Mouse (Mus musculus): ENCODE measurements around the gene Prr5. TPM values are rescaled to one million over a fixed set of nuclear protein-coding genes. Genes with fewer than 3 reads are reported as not detected.
A peak's percentile ranks its signal among the peaks of the same experiment; 100 is the strongest.

Gene Prr5
- total and polyA plus RNA-seq, 2 experiments from 2014 or later = 34.2 to 36.6 TPM

GRCm38 (mm10) chr15:84641127-84641526 is 28.3 kb upstream of the Prr5 start:
- H3K4me2 ChIP-seq (ENCODE audit: low read depth, low read length) = no peak overlapping the region
- H3K9me3 ChIP-seq (ENCODE audit: low read length) = no peaks in the 10 kb centered on the region
- H3K36me3 ChIP-seq (ENCODE audit: insufficient read depth, low read length) = no peaks in the 10 kb centered on the region
- H3K4me1 ChIP-seq (ENCODE audit: insufficient read depth, low read length) = no peaks in the 10 kb centered on the region
- peak overlapping the region; percentile 59; the same call in 1 of the 2 replicates for H3K27ac ChIP-seq
- no peaks in the 10 kb centered on the region for H3K27me3 ChIP-seq (ENCODE audit: insufficient read depth, low read length)
- no peak overlapping the region for H3K4me3 ChIP-seq (ENCODE audit: low read length)
- DNase-seq (ENCODE audit: low spot score) (no peak), ATAC-seq (no peak)
- 58% methylated on average over 5 of the region's 5 CpGs for WGBS
- H3K9ac ChIP-seq (replicated peaks; ENCODE audit: low read length) = no peak overlapping the region
- no peak for TF ChIP-seq CTCF (IDR thresholded peaks at IDR 0.05; ENCODE audit: low read depth)

GRCm38 (mm10) chr15:84641948-84642347 is 27.5 kb upstream of the Prr5 start:
- Histone ChIP-seq H3K9ac (replicated peaks; ENCODE audit: low read length) (no peak overlapping the region), H3K4me1 (ENCODE audit: insufficient read depth, low read length) (no peaks in the 10 kb centered on the region), H3K27ac (no peak overlapping the region), H3K27me3 (ENCODE audit: insufficient read depth, low read length) (no peaks in the 10 kb centered on the region), H3K36me3 (ENCODE audit: insufficient read depth, low read length) (no peaks in the 10 kb centered on the region), H3K4me2 (ENCODE audit: low read depth, low read length) (no peak overlapping the region), H3K4me3 (ENCODE audit: low read length) (no peak overlapping the region), H3K9me3 (ENCODE audit: low read length) (no peaks in the 10 kb centered on the region)
- DNase-seq (ENCODE audit: low spot score) (no peak), ATAC-seq (no peak)
- 100% methylated on average over 1 of the region's 1 CpGs for WGBS
- TF ChIP-seq CTCF (IDR thresholded peaks at IDR 0.05; ENCODE audit: low read depth) = no peak

- Histone ChIP-seq H3K4me2 (ENCODE audit: low read depth, low read length) (no peak overlapping the region), H3K4me3 (ENCODE audit: low read length) (no peak overlapping the region), H3K27ac (no peak overlapping the region), H3K27me3 (ENCODE audit: insufficient read depth, low read length) (no peaks in the 10 kb centered on the region), H3K9me3 (ENCODE audit: low read length) (0 out of 2 replicates have a peak, but pooled peaks cover 2% of the 10 kb centered on the region), H3K9ac (replicated peaks; ENCODE audit: low read length) (no peak overlapping the region), H3K36me3 (ENCODE audit: insufficient read depth, low read length) (no peaks in the 10 kb centered on the region), H3K4me1 (ENCODE audit: insufficient read depth, low read length) (no peaks in the 10 kb centered on the region)
- ATAC-seq = no peak
- no peak for TF ChIP-seq CTCF (IDR thresholded peaks at IDR 0.05; ENCODE audit: low read depth)
- WGBS = 28% methylated on average over 1 of the region's 1 CpGs
- no peak for DNase-seq (ENCODE audit: low spot score)
Measured at GRCm38 (mm10) chr15:84643178-84643577, 26.2 kb upstream of the Prr5 start.

DNA sequence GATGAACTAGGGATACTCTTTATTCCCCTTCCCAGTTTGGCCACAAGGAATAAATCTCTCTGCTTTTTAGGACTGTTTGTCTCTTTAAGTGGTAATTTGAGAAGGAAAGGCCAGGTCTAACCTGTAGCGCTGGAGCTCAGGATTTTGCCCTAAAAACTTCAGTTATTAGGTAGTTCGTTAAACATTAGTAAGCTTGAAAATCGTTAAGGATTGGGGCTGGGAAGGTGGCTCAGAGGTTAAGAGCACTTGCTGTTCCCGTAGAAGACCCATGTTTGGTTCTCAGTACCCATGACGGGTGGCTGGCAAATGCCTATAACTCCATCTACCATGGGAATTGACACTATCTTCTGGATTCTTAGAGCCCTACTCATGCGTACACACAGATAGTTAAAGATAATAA is 17.9 kb upstream of the Prr5 start:
- Histone ChIP-seq H3K4me3 (ENCODE audit: low read length) (no peak overlapping the region), H3K4me2 (ENCODE audit: low read depth, low read length) (no peak overlapping the region), H3K27ac (no peak overlapping the region), H3K27me3 (ENCODE audit: insufficient read depth, low read length) (no peaks in the 10 kb centered on the region), H3K9ac (replicated peaks; ENCODE audit: low read length) (no peak overlapping the region), H3K4me1 (ENCODE audit: insufficient read depth, low read length) (peaks cover 16% of the 10 kb centered on the region), H3K36me3 (ENCODE audit: insufficient read depth, low read length) (no peaks in the 10 kb centered on the region), H3K9me3 (ENCODE audit: low read length) (0 out of 2 replicates have a peak, but pooled peaks cover 2% of the 10 kb centered on the region)
- no peak for DNase-seq (ENCODE audit: low spot score)
- no peak for ATAC-seq
- no peak for TF ChIP-seq CTCF (IDR thresholded peaks at IDR 0.05; ENCODE audit: low read depth)
- WGBS = 89% methylated on average over 6 of the region's 6 CpGs

DNA sequence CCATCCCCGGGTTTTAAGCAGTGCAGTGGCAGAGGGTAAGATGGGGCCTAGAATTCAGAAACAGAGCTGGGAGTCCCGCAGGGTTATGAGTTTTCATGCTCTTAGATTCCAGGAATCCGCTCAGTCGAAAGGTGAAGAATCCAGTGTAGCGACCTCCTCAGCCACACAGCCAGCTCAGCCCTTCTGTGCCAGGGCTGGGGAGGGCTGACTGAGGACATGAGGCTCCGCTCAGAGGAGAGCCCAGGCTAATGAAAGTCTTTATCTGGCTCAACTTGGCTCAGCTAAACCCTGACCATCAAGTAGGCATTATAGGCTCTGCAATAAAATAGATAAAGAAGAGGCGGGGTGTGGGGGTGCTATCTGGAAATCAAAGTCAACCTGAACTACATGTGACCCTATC is 16.3 kb upstream of the Prr5 start:
- WGBS = 87% methylated on average over 7 of the region's 7 CpGs
- no peak overlapping the region; the same call in 1 of the 2 replicates for H3K27ac ChIP-seq
- ATAC-seq = no peak

GRCm38 (mm10) chr15:84653979-84654966 is 15.1 kb upstream of the Prr5 start:
- peaks cover 16% of the 10 kb centered on the region for H3K4me1 ChIP-seq (ENCODE audit: insufficient read depth, low read length)
- H3K4me3 ChIP-seq (ENCODE audit: low read length) = peak overlapping the region; percentile 32
- 3% methylated on average over 28 of the region's 28 CpGs for WGBS
- DNase-seq (ENCODE audit: low spot score) (peak; percentile 95), ATAC-seq (peak; percentile 89)
- no peaks in the 10 kb centered on the region for H3K9me3 ChIP-seq (ENCODE audit: low read length)
- H3K36me3 ChIP-seq (ENCODE audit: insufficient read depth, low read length) = no peaks in the 10 kb centered on the region
- peak overlapping the region; percentile 93 for H3K27ac ChIP-seq
- no peaks in the 10 kb centered on the region for H3K27me3 ChIP-seq (ENCODE audit: insufficient read depth, low read length)
- peak overlapping the region; percentile 53 for H3K4me2 ChIP-seq (ENCODE audit: low read depth, low read length)
- peak; percentile 54 for TF ChIP-seq CTCF (IDR thresholded peaks at IDR 0.05; ENCODE audit: low read depth)
- H3K9ac ChIP-seq (replicated peaks; ENCODE audit: low read length) = peak overlapping the region; percentile 44

More for the DNA sequence above, 16.3 kb upstream of the Prr5 start:
- H3K4me2 ChIP-seq (ENCODE audit: low read depth, low read length) = no peak overlapping the region
- H3K9me3 ChIP-seq (ENCODE audit: low read length) = no peaks in the 10 kb centered on the region
- no peak overlapping the region for H3K4me3 ChIP-seq (ENCODE audit: low read length)
- no peaks in the 10 kb centered on the region for H3K27me3 ChIP-seq (ENCODE audit: insufficient read depth, low read length)
- TF ChIP-seq CTCF (IDR thresholded peaks at IDR 0.05; ENCODE audit: low read depth) = no peak
- H3K4me1 ChIP-seq (ENCODE audit: insufficient read depth, low read length) = peaks cover 16% of the 10 kb centered on the region
- H3K36me3 ChIP-seq (ENCODE audit: insufficient read depth, low read length) = no peaks in the 10 kb centered on the region
- no peak for DNase-seq (ENCODE audit: low spot score)
- no peak overlapping the region for H3K9ac ChIP-seq (replicated peaks; ENCODE audit: low read length)

GRCm38 (mm10) chr15:84654975-84655374 is 14.4 kb upstream of the Prr5 start:
- no peak overlapping the region for H3K4me2 ChIP-seq (ENCODE audit: low read depth, low read length)
- H3K4me3 ChIP-seq (ENCODE audit: low read length) = no peak overlapping the region
- H3K9me3 ChIP-seq (ENCODE audit: low read length) = no peaks in the 10 kb centered on the region
- H3K27ac ChIP-seq = peak overlapping the region; percentile 93
- peaks cover 16% of the 10 kb centered on the region for H3K4me1 ChIP-seq (ENCODE audit: insufficient read depth, low read length)
- no peak for DNase-seq (ENCODE audit: low spot score)
- WGBS = 58% methylated on average over 10 of the region's 10 CpGs
- H3K36me3 ChIP-seq (ENCODE audit: insufficient read depth, low read length) = no peaks in the 10 kb centered on the region
- H3K9ac ChIP-seq (replicated peaks; ENCODE audit: low read length) = no peak overlapping the region
- no peaks in the 10 kb centered on the region for H3K27me3 ChIP-seq (ENCODE audit: insufficient read depth, low read length)
- no peak for TF ChIP-seq CTCF (IDR thresholded peaks at IDR 0.05; ENCODE audit: low read depth)
- no peak for ATAC-seq

Data from hindbrain, postnatal 0 days (tissue).